Mouse (Mus musculus): Measurements from ENCODE around the gene Ppip5k2. TPM values are rescaled to one million over a fixed set of nuclear protein-coding genes. Genes with fewer than 3 reads are reported as not detected.
"Not testable (repeated sequence)": the region's sequence is repeated elsewhere in the genome, so short reads cannot be mapped to it uniquely, and the experiment has no call there.

The Ppip5k2 gene
- polyA plus RNA-seq, 1 experiment from 2014 or later, result 32.2 TPM

- H3K9ac ChIP-seq, result no peak overlapping the region
- no peak overlapping the region for H3K4me3 ChIP-seq
- H3K27me3 ChIP-seq, result no peaks in the 10 kb centered on the region
- H3K9me3 ChIP-seq, result no peaks in the 10 kb centered on the region
- H3K27ac ChIP-seq, result no peak overlapping the region
- 87% methylated on average over 2 of the region's 2 CpGs for WGBS
- no peak overlapping the region for H3K4me2 ChIP-seq
- ATAC-seq (ENCODE audit: insufficient number of reproducible peaks, insufficient read depth, low FRiP score, low TSS enrichment, low read depth), result no peak
- H3K36me3 ChIP-seq, result no peaks in the 10 kb centered on the region
- H3K4me1 ChIP-seq, result peaks cover 3% of the 10 kb centered on the region; the same call in 1 of the 2 replicates
These were observed 3.8 kb upstream of the Ppip5k2 start for GRCm38 (mm10) chr1:97773973-97774372.

- WGBS, result 86% methylated on average over 6 of the region's 6 CpGs
- H3K36me3 ChIP-seq, result no peaks in the 10 kb centered on the region
- H3K27ac ChIP-seq, result no peak overlapping the region
- no peak overlapping the region for H3K9ac ChIP-seq
- H3K4me3 ChIP-seq, result no peak overlapping the region
- H3K4me1 ChIP-seq, result peaks cover 6% of the 10 kb centered on the region
- ATAC-seq (ENCODE audit: insufficient number of reproducible peaks, insufficient read depth, low FRiP score, low TSS enrichment, low read depth), result no peak
- no peak overlapping the region for H3K4me2 ChIP-seq
- H3K9me3 ChIP-seq, result no peaks in the 10 kb centered on the region
- no peaks in the 10 kb centered on the region for H3K27me3 ChIP-seq
These were observed 3.2 kb upstream of the Ppip5k2 start for GRCm38 (mm10) chr1:97773362-97773761.

GRCm38 (mm10) chr1:97771727-97772126 is 1.5 kb upstream of the Ppip5k2 start:
- Histone ChIP-seq H3K4me1 (peaks cover 15% of the 10 kb centered on the region), H3K4me2 (no peak overlapping the region), H3K9me3 (no peaks in the 10 kb centered on the region), H3K9ac (no peak overlapping the region), H3K4me3 (no peak overlapping the region), H3K27me3 (no peaks in the 10 kb centered on the region), H3K27ac (no peak overlapping the region), H3K36me3 (no peaks in the 10 kb centered on the region)
- no peak for ATAC-seq (ENCODE audit: insufficient number of reproducible peaks, insufficient read depth, low FRiP score, low TSS enrichment, low read depth)
- 94% methylated on average over 5 of the region's 5 CpGs for WGBS

GRCm38 (mm10) chr1:97771118-97771517 is 907 bp upstream of the Ppip5k2 start:
- H3K27me3 ChIP-seq, result no peaks in the 10 kb centered on the region
- WGBS, result 64% methylated on average over 7 of the region's 7 CpGs
- H3K4me1 ChIP-seq, result peaks cover 15% of the 10 kb centered on the region
- H3K9ac ChIP-seq, result no peak overlapping the region
- no peak overlapping the region for H3K27ac ChIP-seq
- ATAC-seq (ENCODE audit: insufficient number of reproducible peaks, insufficient read depth, low FRiP score, low TSS enrichment, low read depth), result no peak
- no peaks in the 10 kb centered on the region for H3K36me3 ChIP-seq
- no peaks in the 10 kb centered on the region for H3K9me3 ChIP-seq
- H3K4me3 ChIP-seq, result peak overlapping the region; percentile 82
- peak overlapping the region; percentile 64 for H3K4me2 ChIP-seq

- Histone ChIP-seq H3K9ac (peak overlapping the region; percentile 89), H3K27me3 (no peaks in the 10 kb centered on the region), H3K9me3 (no peaks in the 10 kb centered on the region), H3K4me1 (peaks cover 15% of the 10 kb centered on the region), H3K4me2 (peak overlapping the region; percentile 68), H3K4me3 (peak overlapping the region; percentile 82), H3K27ac (peak overlapping the region; percentile 88), H3K36me3 (no peaks in the 10 kb centered on the region)
- WGBS, result under 1% methylated on average over 40 of the region's 40 CpGs
- ATAC-seq (ENCODE audit: insufficient number of reproducible peaks, insufficient read depth, low FRiP score, low TSS enrichment, low read depth), result no peak; the same call in 1 of the 2 replicates
These were observed 812 bp downstream of the Ppip5k2 start for GRCm38 (mm10) chr1:97769294-97769903.

GRCm38 (mm10) chr1:97768906-97769293 is 1.3 kb downstream of the Ppip5k2 start:
- 9% methylated on average over 7 of the region's 7 CpGs for WGBS
- H3K4me3 ChIP-seq, result peak overlapping the region; percentile 82
- H3K4me2 ChIP-seq, result peak overlapping the region; percentile 68
- peaks cover 15% of the 10 kb centered on the region for H3K4me1 ChIP-seq
- no peaks in the 10 kb centered on the region for H3K27me3 ChIP-seq
- ATAC-seq (ENCODE audit: insufficient number of reproducible peaks, insufficient read depth, low FRiP score, low TSS enrichment, low read depth), result no peak
- H3K27ac ChIP-seq, result peak overlapping the region; percentile 88
- H3K9me3 ChIP-seq, result no peaks in the 10 kb centered on the region
- peak overlapping the region; percentile 89 for H3K9ac ChIP-seq
- H3K36me3 ChIP-seq, result no peaks in the 10 kb centered on the region

- 77% methylated on average over 2 of the region's 2 CpGs for WGBS
- H3K4me3 ChIP-seq, result peak overlapping the region; percentile 7; the same call in 1 of the 2 replicates
- peak overlapping the region; percentile 68 for H3K4me2 ChIP-seq
- H3K9ac ChIP-seq, result no peak overlapping the region
- peaks cover 15% of the 10 kb centered on the region for H3K4me1 ChIP-seq
- no peak overlapping the region for H3K27ac ChIP-seq
- H3K36me3 ChIP-seq, result no peaks in the 10 kb centered on the region
- no peaks in the 10 kb centered on the region for H3K9me3 ChIP-seq
- ATAC-seq (ENCODE audit: insufficient number of reproducible peaks, insufficient read depth, low FRiP score, low TSS enrichment, low read depth), result no peak
- no peaks in the 10 kb centered on the region for H3K27me3 ChIP-seq
These were observed 2.1 kb downstream of the Ppip5k2 start for GRCm38 (mm10) chr1:97768089-97768488.

- H3K9ac ChIP-seq; H3K9me3 ChIP-seq; H3K4me3 ChIP-seq; ATAC-seq (ENCODE audit: insufficient number of reproducible peaks, insufficient read depth, low FRiP score, low TSS enrichment, low read depth); H3K27ac ChIP-seq; H3K36me3 ChIP-seq; H3K4me2 ChIP-seq; H3K27me3 ChIP-seq: not testable (repeated sequence)
- 85% methylated on average over 4 of the region's 4 CpGs for WGBS
- peaks cover 12% of the 10 kb centered on the region for H3K4me1 ChIP-seq
These were observed 4.5 kb downstream of the Ppip5k2 start for GRCm38 (mm10) chr1:97765712-97766111.

- H3K4me2 ChIP-seq, result no peak overlapping the region
- ATAC-seq (ENCODE audit: insufficient number of reproducible peaks, insufficient read depth, low FRiP score, low TSS enrichment, low read depth), result no peak
- 87% methylated on average over 6 of the region's 6 CpGs for WGBS
- no peaks in the 10 kb centered on the region for H3K27me3 ChIP-seq
- no peaks in the 10 kb centered on the region for H3K9me3 ChIP-seq
- H3K36me3 ChIP-seq, result peaks cover 8% of the 10 kb centered on the region; the same call in 1 of the 2 replicates
- no peak overlapping the region for H3K9ac ChIP-seq
- H3K4me1 ChIP-seq, result no peaks in the 10 kb centered on the region
- no peak overlapping the region for H3K27ac ChIP-seq
- H3K4me3 ChIP-seq, result no peak overlapping the region
These were observed 8.7 kb downstream of the Ppip5k2 start for GRCm38 (mm10) chr1:97761477-97761876.

- Histone ChIP-seq H3K9me3 (no peaks in the 10 kb centered on the region), H3K27ac (no peak overlapping the region), H3K4me1 (no peaks in the 10 kb centered on the region), H3K27me3 (no peaks in the 10 kb centered on the region), H3K36me3 (peaks cover 9% of the 10 kb centered on the region; the same call in 1 of the 2 replicates), H3K9ac (no peak overlapping the region), H3K4me2 (no peak overlapping the region), H3K4me3 (no peak overlapping the region)
- WGBS, result 78% methylated on average over 7 of the region's 7 CpGs
- ATAC-seq (ENCODE audit: insufficient number of reproducible peaks, insufficient read depth, low FRiP score, low TSS enrichment, low read depth), result no peak
These were observed 9.6 kb downstream of the Ppip5k2 start for GRCm38 (mm10) chr1:97760598-97760997.

GRCm38 (mm10) chr1:97759841-97760240 is 10.4 kb downstream of the Ppip5k2 start:
- Histone ChIP-seq H3K4me3 (no peak overlapping the region), H3K4me2 (no peak overlapping the region), H3K9me3 (no peaks in the 10 kb centered on the region), H3K27ac (no peak overlapping the region), H3K4me1 (no peaks in the 10 kb centered on the region), H3K36me3 (peaks cover 14% of the 10 kb centered on the region), H3K9ac (no peak overlapping the region), H3K27me3 (no peaks in the 10 kb centered on the region)
- ATAC-seq (ENCODE audit: insufficient number of reproducible peaks, insufficient read depth, low FRiP score, low TSS enrichment, low read depth), result no peak

- H3K27me3 ChIP-seq, result no peaks in the 10 kb centered on the region
- ATAC-seq (ENCODE audit: insufficient number of reproducible peaks, insufficient read depth, low FRiP score, low TSS enrichment, low read depth), result no peak
- no peak overlapping the region for H3K9ac ChIP-seq
- no peaks in the 10 kb centered on the region for H3K4me1 ChIP-seq
- H3K36me3 ChIP-seq, result peaks cover 33% of the 10 kb centered on the region
- no peak overlapping the region for H3K27ac ChIP-seq
- H3K4me3 ChIP-seq, result no peak overlapping the region
- whole genome bisulfite sequencing, result 78% methylated on average over 4 of the region's 4 CpGs
- H3K4me2 ChIP-seq, result no peak overlapping the region
- no peaks in the 10 kb centered on the region for H3K9me3 ChIP-seq
These were observed 15.8 kb downstream of the Ppip5k2 start for GRCm38 (mm10) chr1:97754392-97754791.

All from embryonic facial prominence, embryonic 13.5 days (tissue).